Mouse (Mus musculus) v-Abl transformed pro-B cells (cell line): ENCODE results near the gene Lce1f.
"Not testable (repeated sequence)": the region's sequence is repeated elsewhere in the genome, so short reads cannot be mapped to it uniquely, and the experiment has no call there.

Experiments used
- in situ Hi-C, 2 experiments: fragments of 400-800 bp; cut with MboI; formaldehyde crosslinking; loops; one replicate each; pipeline ENCODE4 v1.15.1; 2025; ENCODE audit not compliant: unreplicated experiment in 2 of 2

Gene Lce1f

DNA sequence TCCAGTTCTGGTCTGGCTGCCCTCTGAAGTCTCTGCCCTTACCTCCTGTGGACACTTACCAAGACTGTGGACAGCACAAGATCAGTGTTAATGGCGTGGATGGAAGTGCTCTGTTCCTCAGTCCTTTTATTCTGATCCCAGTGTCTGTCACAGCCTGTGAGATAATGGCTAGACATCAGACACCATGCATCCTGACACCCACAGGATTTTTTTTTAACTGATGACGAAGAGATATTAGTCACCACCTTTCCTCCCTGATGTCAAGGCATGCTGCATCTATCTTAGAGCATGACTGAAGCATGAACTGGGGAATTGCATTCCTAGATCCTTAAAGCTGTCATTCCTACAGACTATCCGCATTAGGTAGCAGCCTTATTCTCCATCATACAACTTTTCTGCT lies at the start of gene Lce1f:
Gene Lce1f, minus strand, starts transcription at position 101 of the 400 bp plus-strand sequence.
- in situ Hi-C loops: no loop called here

DNA sequence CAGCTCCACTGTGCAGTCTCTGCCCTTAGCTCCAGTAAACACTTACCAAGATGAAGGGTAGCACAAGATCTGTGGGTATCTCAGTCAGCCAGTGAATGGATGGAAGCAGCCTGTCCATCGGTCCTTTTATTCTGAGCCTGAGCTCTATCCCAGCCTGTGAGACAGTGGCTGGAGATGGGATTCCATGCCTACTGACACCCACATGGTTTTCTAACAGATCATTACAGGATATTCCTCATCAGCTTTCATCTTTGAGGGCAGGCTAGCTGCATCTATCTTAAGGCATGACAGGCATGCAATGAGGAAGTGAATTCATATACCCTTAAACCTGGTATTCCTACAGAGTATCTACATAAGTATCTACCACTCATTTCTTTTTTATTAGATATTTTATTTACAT lies 44.8 kb upstream of the Lce1f start, which contains the start of gene Lce1h:
Gene Lce1h, minus strand, starts transcription at position 101 of the 400 bp plus-strand sequence.
- in situ Hi-C loops: no loop called here

DNA sequence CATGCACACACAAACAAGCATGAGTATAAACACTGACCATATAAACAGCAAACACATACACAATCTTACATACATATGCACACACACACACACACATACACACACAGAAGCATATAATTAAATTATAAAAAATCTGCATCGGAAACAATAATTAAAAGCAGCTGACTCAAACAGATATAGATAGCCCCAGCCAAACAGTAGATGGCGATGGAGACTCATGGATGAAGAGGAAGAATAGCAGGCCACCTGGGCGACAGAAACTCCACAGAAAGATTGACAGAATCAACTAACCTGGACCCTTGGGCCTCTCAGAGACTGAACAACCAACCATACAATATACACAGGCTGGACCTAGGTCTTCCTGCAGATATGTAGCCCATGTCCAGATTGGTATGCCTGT lies 33.0 kb upstream of the Lce1f start:
- in situ Hi-C loops: no loop called here

DNA sequence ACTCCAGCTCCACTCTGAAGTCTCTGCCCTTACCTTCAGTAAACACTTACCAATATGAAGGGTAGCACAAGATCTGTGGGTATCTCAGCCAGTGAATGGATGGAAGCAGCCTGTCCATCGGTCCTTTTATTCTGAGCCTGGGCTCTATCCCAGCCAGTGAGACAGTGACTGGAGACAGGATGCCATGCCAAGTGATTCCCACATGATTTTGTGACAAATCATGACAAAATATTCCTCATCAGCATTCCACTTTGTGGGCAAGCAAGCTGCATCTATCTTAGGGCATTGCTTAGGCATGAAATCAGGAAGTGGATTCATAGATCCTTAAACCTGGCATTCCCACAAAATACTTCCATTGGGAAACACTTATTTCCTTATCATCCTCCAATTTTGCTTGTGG lies 32.1 kb upstream of the Lce1f start, which contains the start of gene Lce1g:
Gene Lce1g, minus strand, starts transcription at position 101 of the 400 bp plus-strand sequence.
- in situ Hi-C loops: no loop called here

DNA sequence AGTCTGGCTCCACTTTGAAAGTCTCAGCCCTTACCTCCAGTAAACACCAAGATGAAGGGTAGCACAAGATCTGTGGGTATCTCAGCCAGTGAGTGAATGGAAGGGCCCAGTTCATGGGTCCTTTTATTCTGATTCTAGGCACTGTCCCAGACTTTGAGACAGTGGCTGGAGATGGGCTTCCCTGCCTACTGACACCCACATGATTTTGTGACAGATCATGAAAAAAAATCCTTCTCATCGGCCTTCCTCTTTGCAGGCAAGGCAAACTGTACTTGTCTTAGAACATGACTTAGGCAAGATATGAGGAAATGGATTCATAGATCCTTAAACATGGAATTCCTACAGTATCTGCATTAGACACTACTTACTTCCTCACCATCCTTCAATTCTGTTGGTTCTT lies 18.8 kb upstream of the Lce1f start, which contains the start of gene Gm38119:
Gene Gm38119, minus strand, starts transcription at position 101 of the 400 bp plus-strand sequence.
- in situ Hi-C loops: no loop called here

DNA sequence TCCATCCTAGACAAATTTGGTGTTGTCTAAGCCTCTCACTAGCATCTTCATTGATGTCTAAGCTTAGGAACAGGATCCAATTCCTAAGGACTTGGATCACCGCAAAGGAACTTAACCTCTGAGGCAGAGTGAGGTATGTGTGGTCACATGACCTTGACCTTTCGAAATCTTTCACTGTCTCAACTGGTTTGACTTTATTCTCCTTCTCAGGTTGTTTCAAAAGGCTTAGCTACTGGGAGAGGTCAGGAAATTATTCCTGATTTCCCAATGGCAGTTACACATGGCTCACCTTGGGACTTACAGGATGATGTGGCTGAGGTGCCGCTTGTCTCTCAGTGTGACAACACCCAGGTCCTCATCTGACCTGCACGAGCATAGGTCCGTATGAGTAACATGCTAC lies 2.5 kb upstream of the Lce1f start:
- in situ Hi-C loops: no loop called here

DNA sequence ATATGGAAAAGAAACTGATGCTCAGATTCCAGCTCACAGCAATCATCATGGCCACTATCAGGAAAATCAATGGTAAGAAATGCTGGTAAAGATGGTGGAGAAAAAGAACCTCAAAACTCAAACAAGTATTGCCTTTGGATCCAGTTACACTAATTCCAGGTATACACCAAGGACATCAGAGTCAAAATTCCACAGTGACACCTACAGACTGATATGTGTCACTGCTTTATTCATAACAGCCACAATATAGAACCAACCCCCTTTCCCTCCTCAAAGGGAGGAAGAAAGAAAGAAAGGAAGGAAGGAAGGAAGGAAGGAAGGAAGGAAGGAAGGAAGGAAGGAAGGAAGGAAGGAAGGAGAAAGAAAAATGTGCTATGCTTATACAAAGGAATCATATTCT lies 5.0 kb downstream of the Lce1f start:
- in situ Hi-C loops: no loop called here

DNA sequence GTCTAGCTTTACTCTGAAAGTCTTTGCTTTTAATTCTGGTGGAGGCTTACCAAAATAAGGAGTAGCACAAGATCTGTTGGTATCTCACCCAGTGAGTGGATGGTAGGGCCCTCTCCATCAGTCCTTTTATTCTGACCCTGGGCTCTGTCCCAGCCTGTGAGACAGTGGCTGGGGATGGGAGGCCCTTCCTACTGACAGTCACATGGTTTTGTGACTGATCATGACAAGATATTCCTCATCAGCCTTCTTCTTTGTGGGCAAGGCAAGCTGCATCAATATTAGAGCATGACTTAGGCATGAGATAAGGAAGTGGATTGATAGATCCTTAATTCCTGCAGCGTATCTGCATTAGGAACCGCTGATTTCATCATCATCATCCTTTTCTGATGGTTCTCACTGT lies 11.2 kb downstream of the Lce1f start, which contains the start of gene Lce1e:
Gene Lce1e, minus strand, starts transcription at position 101 of the 400 bp plus-strand sequence.
- in situ Hi-C loops: no loop called here

DNA sequence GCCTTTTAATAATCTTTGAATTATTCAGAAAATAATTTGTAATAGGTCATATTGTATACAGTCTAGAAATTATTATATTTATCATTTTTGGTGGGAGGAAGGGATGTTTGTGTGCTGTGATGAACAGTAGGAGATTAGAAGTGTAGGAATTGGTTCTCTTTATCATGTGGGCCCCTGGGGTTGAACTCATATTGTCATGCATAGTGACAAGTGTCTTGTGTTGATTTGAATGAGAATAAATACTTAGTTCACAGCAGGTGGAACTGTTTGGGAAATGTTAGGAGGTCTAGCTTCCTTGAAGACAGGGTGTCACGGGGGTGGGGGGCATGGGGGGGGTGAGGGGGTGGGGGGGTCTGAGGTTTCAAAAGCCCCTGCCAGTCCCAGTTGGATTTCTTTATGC lies 25.5 kb downstream of the Lce1f start:
- in situ Hi-C loops: no loop called here

DNA sequence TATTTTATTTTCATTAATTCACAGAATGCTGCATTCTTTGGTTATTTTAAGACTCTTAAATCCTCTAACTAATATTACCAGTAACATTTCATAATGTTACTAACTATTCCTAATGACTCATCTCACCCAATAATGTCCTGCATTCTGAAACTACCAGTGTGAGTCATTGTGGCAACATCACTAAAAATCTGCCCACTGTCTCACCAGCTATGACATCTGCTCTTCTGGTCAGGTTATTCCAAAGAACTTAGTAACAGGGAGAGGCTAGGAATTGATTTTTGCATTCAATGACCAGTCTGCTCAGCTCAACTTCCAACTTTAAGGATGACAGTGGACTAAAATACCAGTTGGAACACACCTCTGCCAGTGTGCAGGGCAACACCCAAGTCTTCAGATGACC lies 28.5 kb downstream of the Lce1f start:
- in situ Hi-C loops: no loop called here

DNA sequence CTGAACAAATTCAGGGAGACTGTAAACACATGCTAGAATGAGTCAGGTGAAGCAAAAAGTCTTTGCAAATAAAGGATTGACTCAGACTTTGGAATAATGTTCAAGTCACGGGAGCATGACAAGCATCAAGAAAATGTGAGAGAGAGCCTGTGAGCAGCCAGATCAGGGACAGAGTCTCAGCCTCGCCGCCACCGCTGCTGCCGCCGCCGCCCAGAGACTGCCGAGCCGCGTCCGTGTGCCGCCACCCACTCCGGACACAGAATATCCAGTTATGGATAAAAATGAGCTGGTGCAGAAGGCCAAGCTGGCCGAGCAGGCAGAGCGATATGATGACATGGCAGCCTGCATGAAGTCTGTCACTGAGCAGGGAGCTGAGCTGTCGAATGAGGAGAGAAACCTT lies 31.0 kb downstream of the Lce1f start:
- in situ Hi-C loops: not testable (repeated sequence)

DNA sequence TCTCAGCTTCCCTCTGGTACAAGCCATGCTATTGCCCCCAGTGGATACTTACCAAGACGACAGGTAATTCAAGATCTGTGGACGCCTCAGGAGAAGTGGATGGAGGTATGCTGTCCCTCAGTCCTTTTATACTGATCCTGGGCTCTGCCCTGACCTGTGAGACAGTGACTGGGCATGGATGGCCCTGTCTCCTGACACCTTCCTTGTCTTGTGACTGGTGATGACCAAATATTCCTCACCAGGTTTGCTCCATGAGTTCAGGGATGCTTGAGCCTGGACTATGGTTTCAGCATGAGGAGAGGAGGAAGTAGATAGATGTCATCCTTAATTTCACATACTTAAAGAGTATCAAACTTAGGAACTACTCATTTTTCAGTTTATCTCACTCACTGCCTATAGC lies 33.0 kb downstream of the Lce1f start, which contains the start of gene Lce1d:
Gene Lce1d, minus strand, starts transcription at position 101 of the 400 bp plus-strand sequence.
- in situ Hi-C loops: no loop called here

DNA sequence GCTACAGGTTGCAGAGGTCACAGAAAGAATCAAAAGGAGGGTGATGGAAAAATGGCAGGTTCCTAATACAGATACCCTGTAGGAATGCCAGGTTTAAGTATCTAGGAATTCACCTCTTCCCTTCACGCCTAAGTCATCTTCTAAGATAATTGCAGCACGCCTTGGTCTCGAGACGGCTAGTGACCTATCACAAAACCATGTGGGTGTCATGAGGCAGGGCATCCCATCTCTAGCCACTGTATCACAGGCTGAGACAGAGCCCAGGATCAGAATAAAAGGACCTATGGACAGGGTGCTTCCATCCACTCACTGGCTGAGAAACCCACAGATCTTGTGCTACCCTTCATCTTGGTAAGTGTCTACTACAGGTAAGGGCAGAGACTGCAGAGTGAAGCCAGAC lies 41.2 kb downstream of the Lce1f start, which contains the start of gene Lce1c:
Gene Lce1c, plus strand, starts transcription at position 301 of the 400 bp plus-strand sequence.
- in situ Hi-C loops: no loop called here

DNA sequence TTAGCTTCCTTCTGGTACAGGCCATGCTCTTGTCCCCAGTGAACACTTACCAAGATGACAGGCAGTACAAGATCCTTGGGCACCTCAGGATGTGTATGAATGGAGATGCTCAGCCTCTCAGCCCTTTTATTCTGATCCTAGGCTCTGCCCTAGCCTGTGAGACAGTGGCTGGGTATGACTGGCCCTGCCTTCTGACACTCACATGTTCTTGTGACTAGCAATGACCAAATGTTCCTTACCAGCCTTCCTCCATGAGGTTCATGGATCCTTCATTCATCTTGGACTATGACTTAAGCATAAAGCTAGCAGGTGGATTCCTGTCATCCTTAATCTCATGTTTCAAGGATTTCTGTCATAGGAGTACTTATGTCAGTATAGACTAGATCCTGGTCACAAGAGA lies 49.9 kb downstream of the Lce1f start, which contains the start of gene Lce1a2:
Gene Lce1a2, minus strand, starts transcription at position 101 of the 400 bp plus-strand sequence.
- in situ Hi-C loops: no loop called here
